In the genomic region with DNA sequence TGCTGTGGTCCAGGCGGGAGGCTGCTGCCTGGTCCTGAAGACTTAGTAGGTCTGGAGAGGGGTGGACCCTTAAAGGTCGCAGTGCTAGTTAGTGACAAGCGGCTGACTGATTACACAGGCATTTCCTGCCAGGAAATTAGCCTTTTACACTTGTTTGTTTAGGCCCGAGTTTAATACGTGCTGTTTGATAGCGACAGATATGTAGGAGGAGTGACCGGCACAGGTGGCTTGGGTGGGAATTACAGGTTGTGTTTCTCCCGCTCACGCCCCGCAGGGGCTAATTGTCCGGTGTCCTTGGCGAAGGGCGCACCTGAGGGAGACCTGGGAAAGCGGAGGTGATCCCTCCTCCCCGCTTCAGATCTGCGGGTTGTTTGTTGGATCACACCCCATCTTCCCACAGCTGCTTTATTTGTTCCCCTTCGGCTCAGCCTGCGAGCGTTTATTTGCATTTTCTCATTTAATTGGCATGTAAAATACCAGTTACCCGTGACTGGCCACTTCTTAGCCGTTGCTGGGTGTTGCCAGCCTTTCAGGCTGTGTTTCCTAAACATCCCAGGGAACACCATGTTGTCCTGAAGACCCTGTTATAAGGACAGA, we compare ENCODE assay signal across 8 mouse cellular contexts. TPM values are rescaled to one million over a fixed set of nuclear protein-coding genes. Genes with fewer than 3 reads are reported as not detected.
DNase-seq lines count a peak whose midpoint lies in the region; ATAC-seq and TF ChIP-seq lines count a peak whose summit lies in the region.

No protein-coding gene starts in this region.

- no peak for TF ChIP-seq CTCF in kidney, adult 2 months (conservative IDR thresholded peaks at IDR 0.05; ENCODE audit: insufficient read depth, insufficient read length, low read depth, low read length)

- 4% methylated on average over 21 of the region's 21 CpGs for WGBS in heart, embryonic 11.5 days (ENCODE audit: insufficient replicate concordance)
- 4% methylated on average over 21 of the region's 21 CpGs for WGBS in embryonic facial prominence, embryonic 14.5 days
- WGBS in kidney, adult 2 months, result 3% methylated on average over 21 of the region's 21 CpGs
- 7% methylated on average over 21 of the region's 21 CpGs for WGBS in midbrain, embryonic 16.5 days

- no peaks in the 10 kb centered on the region for H3K4me1 ChIP-seq in heart, embryonic 11.5 days (ENCODE audit: control insufficient read depth, insufficient read depth, low read length)
- no peaks in the 10 kb centered on the region for H3K4me1 ChIP-seq in embryonic facial prominence, embryonic 14.5 days (ENCODE audit: control insufficient read depth, insufficient read depth, low read length)
- H3K4me1 ChIP-seq in kidney, adult 2 months (ENCODE audit: control insufficient read depth, insufficient read depth, low read length), result peaks cover 4% of the 10 kb centered on the region; the same call in 1 of the 2 replicates
- H3K4me1 ChIP-seq in midbrain, embryonic 16.5 days (ENCODE audit: control insufficient read depth, insufficient read depth, low read length), result peaks cover 7% of the 10 kb centered on the region; the same call in 1 of the 2 replicates

- H3K9me3 ChIP-seq in heart, embryonic 11.5 days (replicated peaks; ENCODE audit: control insufficient read depth, low read length), result no peaks in the 10 kb centered on the region
- peaks cover 6% of the 10 kb centered on the region for H3K9me3 ChIP-seq in embryonic facial prominence, embryonic 14.5 days (ENCODE audit: control insufficient read depth, low read length)
- H3K9me3 ChIP-seq in midbrain, embryonic 16.5 days (replicated peaks; ENCODE audit: control insufficient read depth, low read length, poor library complexity, severe bottlenecking), result no peaks in the 10 kb centered on the region

- peak overlapping the region; percentile 58 for H3K4me2 ChIP-seq in heart, embryonic 11.5 days
- H3K4me2 ChIP-seq in embryonic facial prominence, embryonic 14.5 days (ENCODE audit: low read depth, low read length), result peak overlapping the region; percentile 36
- H3K4me2 ChIP-seq in midbrain, embryonic 16.5 days (ENCODE audit: low read length), result peak overlapping the region; percentile 43

- no peak overlapping the region for H3K27ac ChIP-seq in heart, embryonic 11.5 days (ENCODE audit: low read depth, low read length)
- no peak overlapping the region for H3K27ac ChIP-seq in embryonic facial prominence, embryonic 14.5 days (replicated peaks; ENCODE audit: low read depth, low read length)
- no peak overlapping the region for H3K27ac ChIP-seq in kidney, adult 2 months (ENCODE audit: insufficient read depth, low read depth, low read length)
- no peak overlapping the region for H3K27ac ChIP-seq in midbrain, embryonic 16.5 days (ENCODE audit: low read length)

- no peak for DNase-seq in heart, postnatal 4 days
- no peak for DNase-seq in embryonic facial prominence, embryonic 14.5 days (ENCODE audit: low spot score)
- peak; percentile 27 for DNase-seq in kidney, adult 2 months
- DNase-seq in layer of hippocampus, postnatal 25 days (ENCODE audit: extremely low spot score in 1 of 2, low spot score in 1 of 2), result no peak
- DNase-seq in left cerebral cortex, postnatal 4 days, result no peak

- no peak for TF ChIP-seq POLR2A in kidney, adult 2 months (IDR thresholded peaks at IDR 0.05; ENCODE audit: low read depth, low read length)

- peaks cover 5% of the 10 kb centered on the region; the same call in 1 of the 2 replicates for H3K27me3 ChIP-seq in heart, embryonic 11.5 days (ENCODE audit: control insufficient read depth, insufficient read depth, low read length)
- peaks cover 7% of the 10 kb centered on the region; the same call in 1 of the 2 replicates for H3K27me3 ChIP-seq in embryonic facial prominence, embryonic 14.5 days (replicated peaks; ENCODE audit: control insufficient read depth, insufficient read depth, low read length)
- H3K27me3 ChIP-seq in kidney, adult 2 months (replicated peaks; ENCODE audit: control insufficient read depth, insufficient read depth, low read length), result no peaks in the 10 kb centered on the region
- no peaks in the 10 kb centered on the region for H3K27me3 ChIP-seq in midbrain, embryonic 16.5 days (ENCODE audit: control insufficient read depth, insufficient read depth, low read depth, low read length)

- H3K9ac ChIP-seq in heart, embryonic 11.5 days (ENCODE audit: low read depth, low read length), result no peak overlapping the region
- H3K9ac ChIP-seq in embryonic facial prominence, embryonic 14.5 days (ENCODE audit: low read depth, low read length), result no peak overlapping the region
- H3K9ac ChIP-seq in midbrain, embryonic 16.5 days (ENCODE audit: low read depth, low read length), result no peak overlapping the region

- H3K36me3 ChIP-seq in heart, embryonic 11.5 days (ENCODE audit: control insufficient read depth, insufficient read depth, low read length), result no peaks in the 10 kb centered on the region
- no peaks in the 10 kb centered on the region for H3K36me3 ChIP-seq in embryonic facial prominence, embryonic 14.5 days (ENCODE audit: control insufficient read depth, insufficient read depth, low read length)
- H3K36me3 ChIP-seq in kidney, adult 2 months (ENCODE audit: control insufficient read depth, insufficient read depth, low read length), result no peaks in the 10 kb centered on the region
- H3K36me3 ChIP-seq in midbrain, embryonic 16.5 days (ENCODE audit: control insufficient read depth, insufficient read depth, low read length), result no peaks in the 10 kb centered on the region

- ATAC-seq in heart, embryonic 11.5 days (replicated peaks; ENCODE audit: insufficient number of reproducible peaks, low FRiP score, low TSS enrichment), result no peak
- ATAC-seq in embryonic facial prominence, embryonic 14.5 days (ENCODE audit: low read depth), result no peak
- peak; percentile 39; the same call in 1 of the 2 replicates for ATAC-seq in midbrain, embryonic 16.5 days
- no peak for ATAC-seq in megakaryocyte, adult 5-6 weeks (ENCODE audit: poor library complexity, severe bottlenecking)

- peak overlapping the region; percentile 30 for H3K4me3 ChIP-seq in heart, embryonic 11.5 days (ENCODE audit: low read depth, low read length)
- H3K4me3 ChIP-seq in embryonic facial prominence, embryonic 14.5 days (ENCODE audit: low read depth, low read length), result no peak overlapping the region
- peak overlapping the region; percentile 29 for H3K4me3 ChIP-seq in kidney, adult 2 months (ENCODE audit: insufficient read depth, low read depth, low read length)
- H3K4me3 ChIP-seq in midbrain, embryonic 16.5 days (ENCODE audit: low read depth, low read length), result peak overlapping the region; percentile 10; the same call in 1 of the 2 replicates

- intact Hi-C loops in left cerebral cortex, postnatal 4 days (cut with DNase I), result no loop called here

RNA-seq across cellular contexts. Expression of a gene that starts 25.1 kb away (rescaled TPM):
- polyA plus RNA-seq in heart, embryonic 11.5 days (2014; fragmentation: Nextera tagmentation; extraction: Ambion mirVana), result 3.4 and 4.3 TPM in 2 replicates
- 1 to 10 TPM; 3.7 to 4.0 TPM for total RNA-seq in heart, postnatal 4 days (2021)
- 4.4 and 5.2 TPM in 2 replicates for polyA plus RNA-seq in embryonic facial prominence, embryonic 14.5 days (2014; fragmentation: Nextera tagmentation; extraction: Ambion mirVana)
- polyA plus RNA-seq in kidney, adult 2 months (2012; rRNA removed), result 3.3 and 4.3 TPM in 2 replicates
- polyA plus RNA-seq in midbrain, embryonic 16.5 days (2015; fragmentation: Nextera tagmentation; extraction: Ambion mirVana), result 0.12 and 0.20 TPM in 2 replicates
- total RNA-seq in layer of hippocampus, postnatal 25 days (2021), result not detected
- total RNA-seq in left cerebral cortex, postnatal 4 days (2021), result under 1 TPM; 0.28 to 0.36 TPM
- 0.16 and 0.56 TPM in 2 replicates for total RNA-seq in megakaryocyte, adult 5-6 weeks (2015)
- total RNA-seq in megakaryocyte, adult 5-6 weeks (2017), result 0.22 TPM in 1 of 2 replicates, not detected in the other

RNA-seq across cellular contexts. Expression of a gene that starts 29.0 kb away (rescaled TPM):
- 74.6 and 78.3 TPM in 2 replicates for polyA plus RNA-seq in heart, embryonic 11.5 days (2014; fragmentation: Nextera tagmentation; extraction: Ambion mirVana)
- total RNA-seq in heart, postnatal 4 days (2021), result 10 to 100 TPM; 42.2 to 44.1 TPM
- polyA plus RNA-seq in embryonic facial prominence, embryonic 14.5 days (2014; fragmentation: Nextera tagmentation; extraction: Ambion mirVana), result 90.0 and 90.8 TPM in 2 replicates
- 38.6 and 44.0 TPM in 2 replicates for polyA plus RNA-seq in kidney, adult 2 months (2012; rRNA removed)
- 75.1 and 78.2 TPM in 2 replicates for polyA plus RNA-seq in midbrain, embryonic 16.5 days (2015; fragmentation: Nextera tagmentation; extraction: Ambion mirVana)
- total RNA-seq in layer of hippocampus, postnatal 25 days (2021), result 10 to 100 TPM; 54.8 to 55.6 TPM
- total RNA-seq in left cerebral cortex, postnatal 4 days (2021), result 10 to 100 TPM; 56.9 to 57.4 TPM
- 43.4 and 50.3 TPM in 2 replicates for total RNA-seq in megakaryocyte, adult 5-6 weeks (2015)
- 62.6 and 74.5 TPM in 2 replicates for total RNA-seq in megakaryocyte, adult 5-6 weeks (2017)

RNA-seq across cellular contexts. Expression of a gene that starts 58.9 kb away (rescaled TPM):
- polyA plus RNA-seq in heart, embryonic 11.5 days (2014; fragmentation: Nextera tagmentation; extraction: Ambion mirVana), result 4.3 TPM in 2 replicates
- 10 to 100 TPM; 29.5 to 36.8 TPM for total RNA-seq in heart, postnatal 4 days (2021)
- 5.4 and 5.5 TPM in 2 replicates for polyA plus RNA-seq in embryonic facial prominence, embryonic 14.5 days (2014; fragmentation: Nextera tagmentation; extraction: Ambion mirVana)
- 0.72 and 0.79 TPM in 2 replicates for polyA plus RNA-seq in kidney, adult 2 months (2012; rRNA removed)
- polyA plus RNA-seq in midbrain, embryonic 16.5 days (2015; fragmentation: Nextera tagmentation; extraction: Ambion mirVana), result 4.2 and 5.5 TPM in 2 replicates
- 1 to 10 TPM; 2.5 to 2.8 TPM for total RNA-seq in layer of hippocampus, postnatal 25 days (2021)
- 1 to 10 TPM; 4.2 to 4.3 TPM for total RNA-seq in left cerebral cortex, postnatal 4 days (2021)
- total RNA-seq in megakaryocyte, adult 5-6 weeks (2015), result 0.21 and 0.89 TPM in 2 replicates
- 0.40 and 0.49 TPM in 2 replicates for total RNA-seq in megakaryocyte, adult 5-6 weeks (2017)

Comparison
In these comparisons a context has a peak if more than half of its experiments do, and no peak if none do; other contexts are left out.
1. RNA of a gene that starts 58.9 kb away (total RNA-seq): 29.5 to 36.8 TPM in heart, postnatal 4 days; 4.2 to 4.3 TPM in left cerebral cortex, postnatal 4 days, 2.5 to 2.8 TPM in layer of hippocampus, postnatal 25 days and 0.21 to 0.89 TPM in megakaryocyte, adult 5-6 weeks; every median in the first group is over 4 times any median in the second.
2. Peak in every context shown above with its lines, with median percentiles within 50 percentile points of each other: H3K4me2 ChIP-seq.